Mouse (Mus musculus) urinary bladder, postnatal 25 days (tissue): ENCODE results near the gene Rhbdd2.
"Not testable (repeated sequence)": the region's sequence is repeated elsewhere in the genome, so short reads cannot be mapped to it uniquely, and the experiment has no call there.

Experiments used
- DNase-seq: peaks from one replicate; pipeline ENCODE4 v3.0.0; 2022; ENCODE audit warnings: low spot score

Gene Rhbdd2

GRCm38 (mm10) chr5:135632117-135632796 lies at the start of gene Rhbdd2:
Rhbdd2 (plus strand) TSS chr5:135632618.
- peak; percentile 96 for DNase-seq

- DNase-seq, result no peak
Observed at GRCm38 (mm10) chr5:135585691-135586090, 46.7 kb upstream of the Rhbdd2 start.

- DNase-seq, result no peak
Observed at GRCm38 (mm10) chr5:135587764-135588163, 44.7 kb upstream of the Rhbdd2 start.

- no peak for DNase-seq
Observed at GRCm38 (mm10) chr5:135589996-135590784, 42.2 kb upstream of the Rhbdd2 start.

- DNase-seq, result not testable (repeated sequence)
Observed at GRCm38 (mm10) chr5:135604643-135605042, 27.8 kb upstream of the Rhbdd2 start.

GRCm38 (mm10) chr5:135606717-135607116 lies 25.7 kb upstream of the Rhbdd2 start:
- DNase-seq, result not testable (repeated sequence)

- DNase-seq, result no peak
Observed at GRCm38 (mm10) chr5:135607581-135607980, 24.8 kb upstream of the Rhbdd2 start.

- no peak for DNase-seq
Observed at GRCm38 (mm10) chr5:135609794-135610193, 22.6 kb upstream of the Rhbdd2 start.

GRCm38 (mm10) chr5:135619741-135620140 lies 12.7 kb upstream of the Rhbdd2 start:
- DNase-seq, result not testable (repeated sequence)

GRCm38 (mm10) chr5:135620526-135620925 lies 11.9 kb upstream of the Rhbdd2 start:
- DNase-seq, result no peak

GRCm38 (mm10) chr5:135621725-135622124 lies 10.7 kb upstream of the Rhbdd2 start:
- DNase-seq, result no peak

GRCm38 (mm10) chr5:135623006-135623563 lies 9.3 kb upstream of the Rhbdd2 start:
- no peak for DNase-seq

- no peak for DNase-seq
Observed at GRCm38 (mm10) chr5:135628916-135629315, 3.5 kb upstream of the Rhbdd2 start.

GRCm38 (mm10) chr5:135629401-135629800 lies 3.0 kb upstream of the Rhbdd2 start:
- no peak for DNase-seq

GRCm38 (mm10) chr5:135630598-135630997 lies 1.8 kb upstream of the Rhbdd2 start:
- DNase-seq, result peak; percentile 75

GRCm38 (mm10) chr5:135632797-135633144 lies 353 bp downstream of the Rhbdd2 start:
- no peak for DNase-seq

GRCm38 (mm10) chr5:135639760-135640458 lies 7.5 kb downstream of the Rhbdd2 start:
- DNase-seq, result no peak

- no peak for DNase-seq
Observed at GRCm38 (mm10) chr5:135640459-135640789, 8.0 kb downstream of the Rhbdd2 start.

- DNase-seq, result no peak
Observed at GRCm38 (mm10) chr5:135641028-135641427, 8.6 kb downstream of the Rhbdd2 start.

- DNase-seq, result no peak
Observed at GRCm38 (mm10) chr5:135642686-135643551, 10.5 kb downstream of the Rhbdd2 start.

GRCm38 (mm10) chr5:135643552-135643842 lies 11.1 kb downstream of the Rhbdd2 start:
- no peak for DNase-seq

- DNase-seq, result no peak
Observed at GRCm38 (mm10) chr5:135643869-135644268, 11.5 kb downstream of the Rhbdd2 start.
